Mouse (Mus musculus): ENCODE measurements around the gene Cplx1. TPM values are rescaled to one million over a fixed set of nuclear protein-coding genes. Genes with fewer than 3 reads are reported as not detected.

The Cplx1 gene
- 12.3 and 12.5 TPM in 2 replicates for polyA plus RNA-seq (2016; fragmentation: Nextera tagmentation; extraction: Ambion mirVana)

- H3K27me3 ChIP-seq: peaks cover 55% of the 10 kb centered on the region
- peak within 1 kb of the TSS; percentile 33 for H3K9ac ChIP-seq
Observed at GRCm38 (mm10) chr5:108549489-108550206, at the start of gene Cplx1. Cplx1 (minus strand) TSS chr5:108550024.

GRCm38 (mm10) chr5:108581361-108581891, 31.6 kb upstream of the Cplx1 start:
- ATAC-seq (ENCODE audit: low FRiP score): no peak
- WGBS: 89% methylated on average over 3 of the region's 3 CpGs
- peaks cover 85% of the 10 kb centered on the region for H3K36me3 ChIP-seq (replicated peaks)

More at GRCm38 (mm10) chr5:108549489-108550206, at the start of gene Cplx1:
- Histone ChIP-seq H3K9me3 (no peaks in the 10 kb centered on the region), H3K36me3 (replicated peaks) (no peaks in the 10 kb centered on the region), H3K4me3 (replicated peaks) (peak within 1 kb of the TSS; percentile 48), H3K27ac (0 out of 2 replicates have a peak within 1 kb of the TSS, but pooled peaks have one; percentile 4), H3K4me1 (peaks cover 8% of the 10 kb centered on the region), H3K4me2 (peak within 1 kb of the TSS; percentile 85)
- 1% methylated on average over 56 of the region's 56 CpGs for WGBS
- ATAC-seq (ENCODE audit: low FRiP score): peak; percentile 85

GRCm38 (mm10) chr5:108573054-108573453, 23.2 kb upstream of the Cplx1 start:
- ATAC-seq (ENCODE audit: low FRiP score): no peak
- H3K9me3 ChIP-seq: no peaks in the 10 kb centered on the region
- no peak overlapping the region for H3K27ac ChIP-seq
- no peaks in the 10 kb centered on the region for H3K27me3 ChIP-seq
- H3K4me1 ChIP-seq: no peaks in the 10 kb centered on the region
- peaks cover 86% of the 10 kb centered on the region for H3K36me3 ChIP-seq (replicated peaks)
- H3K9ac ChIP-seq: no peak overlapping the region
- WGBS: 96% methylated on average over 6 of the region's 6 CpGs
- H3K4me3 ChIP-seq (replicated peaks): no peak overlapping the region
- H3K4me2 ChIP-seq: no peak overlapping the region

More at GRCm38 (mm10) chr5:108581361-108581891, 31.6 kb upstream of the Cplx1 start:
- H3K4me3 ChIP-seq (replicated peaks): no peak overlapping the region
- no peaks in the 10 kb centered on the region for H3K4me1 ChIP-seq
- no peak overlapping the region for H3K4me2 ChIP-seq
- no peak overlapping the region for H3K9ac ChIP-seq
- H3K27me3 ChIP-seq: no peaks in the 10 kb centered on the region
- H3K9me3 ChIP-seq: no peaks in the 10 kb centered on the region
- no peak overlapping the region for H3K27ac ChIP-seq

GRCm38 (mm10) chr5:108570991-108571390, 21.2 kb upstream of the Cplx1 start:
- Histone ChIP-seq H3K27me3 (no peaks in the 10 kb centered on the region), H3K4me3 (replicated peaks) (no peak overlapping the region), H3K9ac (no peak overlapping the region), H3K9me3 (no peaks in the 10 kb centered on the region), H3K36me3 (replicated peaks) (peaks cover 82% of the 10 kb centered on the region), H3K4me2 (no peak overlapping the region), H3K27ac (no peak overlapping the region), H3K4me1 (no peaks in the 10 kb centered on the region)
- WGBS: 72% methylated on average over 1 of the region's 1 CpGs
- no peak for ATAC-seq (ENCODE audit: low FRiP score)

- Histone ChIP-seq H3K4me1 (no peaks in the 10 kb centered on the region), H3K36me3 (replicated peaks) (peaks cover 55% of the 10 kb centered on the region), H3K4me2 (no peak overlapping the region), H3K9me3 (no peaks in the 10 kb centered on the region), H3K27ac (no peak overlapping the region), H3K27me3 (no peaks in the 10 kb centered on the region), H3K4me3 (replicated peaks) (no peak overlapping the region), H3K9ac (no peak overlapping the region)
- 93% methylated on average over 2 of the region's 2 CpGs for WGBS
- no peak for ATAC-seq (ENCODE audit: low FRiP score)
Observed at GRCm38 (mm10) chr5:108567104-108567503, 17.3 kb upstream of the Cplx1 start.

- no peak for ATAC-seq (ENCODE audit: low FRiP score)
- Histone ChIP-seq H3K4me1 (no peaks in the 10 kb centered on the region), H3K9me3 (no peaks in the 10 kb centered on the region), H3K36me3 (replicated peaks) (peaks cover 50% of the 10 kb centered on the region), H3K27ac (no peak overlapping the region), H3K27me3 (no peaks in the 10 kb centered on the region), H3K4me2 (no peak overlapping the region), H3K9ac (no peak overlapping the region), H3K4me3 (replicated peaks) (no peak overlapping the region)
- 89% methylated on average over 4 of the region's 4 CpGs for WGBS
Observed at GRCm38 (mm10) chr5:108566523-108566922, 16.7 kb upstream of the Cplx1 start.

GRCm38 (mm10) chr5:108565381-108565780, 15.6 kb upstream of the Cplx1 start:
- Histone ChIP-seq H3K4me3 (replicated peaks) (no peak overlapping the region), H3K9ac (no peak overlapping the region), H3K27me3 (no peaks in the 10 kb centered on the region), H3K4me2 (no peak overlapping the region), H3K27ac (no peak overlapping the region), H3K4me1 (no peaks in the 10 kb centered on the region), H3K9me3 (no peaks in the 10 kb centered on the region), H3K36me3 (replicated peaks) (peaks cover 39% of the 10 kb centered on the region)
- no peak for ATAC-seq (ENCODE audit: low FRiP score)
- WGBS: 88% methylated on average over 2 of the region's 2 CpGs

- no peak overlapping the region for H3K4me2 ChIP-seq
- 90% methylated on average over 3 of the region's 3 CpGs for WGBS
- no peak overlapping the region for H3K9ac ChIP-seq
- H3K4me1 ChIP-seq: no peaks in the 10 kb centered on the region
- no peak for ATAC-seq (ENCODE audit: low FRiP score)
- no peaks in the 10 kb centered on the region for H3K9me3 ChIP-seq
- no peaks in the 10 kb centered on the region for H3K27me3 ChIP-seq
- no peak overlapping the region for H3K4me3 ChIP-seq (replicated peaks)
- H3K36me3 ChIP-seq (replicated peaks): peaks cover 29% of the 10 kb centered on the region
- H3K27ac ChIP-seq: no peak overlapping the region
Observed at GRCm38 (mm10) chr5:108564346-108564745, 14.5 kb upstream of the Cplx1 start.

- 94% methylated on average over 2 of the region's 2 CpGs for WGBS
- Histone ChIP-seq H3K9ac (no peak overlapping the region), H3K4me2 (no peak overlapping the region), H3K9me3 (no peaks in the 10 kb centered on the region), H3K27me3 (no peaks in the 10 kb centered on the region), H3K4me3 (replicated peaks) (no peak overlapping the region), H3K27ac (no peak overlapping the region), H3K36me3 (replicated peaks) (peaks cover 10% of the 10 kb centered on the region), H3K4me1 (no peaks in the 10 kb centered on the region)
- ATAC-seq (ENCODE audit: low FRiP score): no peak
Observed at GRCm38 (mm10) chr5:108562483-108562882, 12.7 kb upstream of the Cplx1 start.

GRCm38 (mm10) chr5:108556986-108557385, 7.2 kb upstream of the Cplx1 start:
- H3K9me3 ChIP-seq: no peaks in the 10 kb centered on the region
- ATAC-seq (ENCODE audit: low FRiP score): no peak
- no peak overlapping the region for H3K4me2 ChIP-seq
- H3K36me3 ChIP-seq (replicated peaks): no peaks in the 10 kb centered on the region
- no peaks in the 10 kb centered on the region for H3K4me1 ChIP-seq
- no peak overlapping the region for H3K4me3 ChIP-seq (replicated peaks)
- no peak overlapping the region for H3K9ac ChIP-seq
- peaks cover 11% of the 10 kb centered on the region for H3K27me3 ChIP-seq
- no peak overlapping the region for H3K27ac ChIP-seq
- 83% methylated on average over 4 of the region's 4 CpGs for WGBS

GRCm38 (mm10) chr5:108554041-108554440, 4.2 kb upstream of the Cplx1 start:
- no peak for ATAC-seq (ENCODE audit: low FRiP score)
- Histone ChIP-seq H3K4me3 (replicated peaks) (no peak overlapping the region), H3K4me2 (no peak overlapping the region), H3K36me3 (replicated peaks) (no peaks in the 10 kb centered on the region), H3K27me3 (peaks cover 38% of the 10 kb centered on the region), H3K27ac (no peak overlapping the region), H3K9ac (no peak overlapping the region), H3K4me1 (peaks cover 8% of the 10 kb centered on the region), H3K9me3 (no peaks in the 10 kb centered on the region)
- 91% methylated on average over 1 of the region's 1 CpGs for WGBS

- 0 out of 2 replicates have a peak overlapping the region, but pooled peaks have one; percentile 4 for H3K27ac ChIP-seq
- ATAC-seq (ENCODE audit: low FRiP score): peak; percentile 63
- peaks cover 55% of the 10 kb centered on the region for H3K27me3 ChIP-seq
Observed at GRCm38 (mm10) chr5:108550207-108550594, 377 bp upstream of the Cplx1 start.

GRCm38 (mm10) chr5:108549137-108549488, 711 bp downstream of the Cplx1 start:
- Histone ChIP-seq H3K27me3 (peaks cover 54% of the 10 kb centered on the region), H3K9me3 (no peaks in the 10 kb centered on the region), H3K27ac (no peak overlapping the region), H3K9ac (peak overlapping the region; percentile 33), H3K4me2 (peak overlapping the region; percentile 85), H3K4me3 (replicated peaks) (peak overlapping the region; percentile 48), H3K4me1 (peaks cover 8% of the 10 kb centered on the region), H3K36me3 (replicated peaks) (no peaks in the 10 kb centered on the region)
- 19% methylated on average over 7 of the region's 7 CpGs for WGBS
- no peak for ATAC-seq (ENCODE audit: low FRiP score)

More at GRCm38 (mm10) chr5:108550207-108550594, 377 bp upstream of the Cplx1 start:
- Histone ChIP-seq H3K36me3 (replicated peaks) (no peaks in the 10 kb centered on the region), H3K4me3 (replicated peaks) (peak overlapping the region; percentile 48), H3K4me2 (peak overlapping the region; percentile 85), H3K4me1 (peaks cover 8% of the 10 kb centered on the region), H3K9me3 (no peaks in the 10 kb centered on the region), H3K9ac (peak overlapping the region; percentile 33)
- 2% methylated on average over 16 of the region's 16 CpGs for WGBS

Data from forebrain, embryonic 12.5 days (tissue).